Mouse (Mus musculus) liver, embryonic 14.5 days (tissue): ENCODE results near the gene 2010315B03Rik. TPM values are rescaled to one million over a fixed set of nuclear protein-coding genes. Genes with fewer than 3 reads are reported as not detected.
"Not testable (repeated sequence)": the region's sequence is repeated elsewhere in the genome, so short reads cannot be mapped to it uniquely, and the experiment has no call there.

Source experiments
- ATAC-seq: fragments of 200-750 bp; cut with Nextera tagmentation; 2 replicates; pipeline ENCODE4 v1.8.0; 2017; ENCODE audit warnings: moderate number of reproducible peaks, mild to moderate bottlenecking, moderate library complexity; ENCODE audit not compliant: insufficient read depth
- DNase-seq, 3 experiments: peaks; one replicate each; pipeline ENCODE4 v3.0.0-alpha.2; 2012 to 2013; ENCODE audit warnings: low read depth in 3 of 3, low spot score in 3 of 3
- H3K27ac ChIP-seq: fragments of 300-500 bp; sonication (generic); 2 replicates; pipeline ENCODE4 v1.5.1; 2014; ENCODE audit warnings: moderate library complexity, mild to moderate bottlenecking, control low read depth, inconsistent platforms
- H3K27me3 ChIP-seq: fragments of 300-500 bp; sonication (generic); 2 replicates; pipeline ENCODE4 v1.6.1; 2014; ENCODE audit warnings: mild to moderate bottlenecking, low read length, moderate library complexity; ENCODE audit not compliant: control insufficient read depth, insufficient read depth
- H3K36me3 ChIP-seq: fragments of 300-500 bp; sonication (generic); replicated peaks from 2 replicates; pipeline ENCODE4 v1.6.1; 2014; ENCODE audit warnings: low read depth; ENCODE audit not compliant: control insufficient read depth, insufficient read depth
- H3K4me1 ChIP-seq, 2 experiments: fragments of 200-500 bp in 1 of 2; fragments of 300-500 bp in 1 of 2; sonication (generic) in 1 of 2; replicated peaks; 2 replicates each; pipeline ENCODE4 v1.6.1; 2012 to 2014; ENCODE audit warnings: antibody characterized with exemption in 1 of 2, inconsistent platforms in 1 of 2, low read length in 1 of 2; ENCODE audit not compliant: control insufficient read depth in 2 of 2, insufficient read depth in 2 of 2
- H3K4me2 ChIP-seq: fragments of 300-500 bp; sonication (generic); 2 replicates; pipeline ENCODE4 v1.6.1; 2014; ENCODE audit warnings: low read depth, mild to moderate bottlenecking, control low read depth, moderate library complexity
- H3K4me3 ChIP-seq, 2 experiments: fragments of 200-500 bp in 1 of 2; fragments of 300-500 bp in 1 of 2; sonication (generic) in 1 of 2; 2 replicates each; pipeline ENCODE4 v1.5.1; 2012 to 2014; ENCODE audit warnings: low read depth in 2 of 2, low read length in 2 of 2, mild to moderate bottlenecking in 2 of 2, control low read depth in 1 of 2, inconsistent platforms in 1 of 2, moderate library complexity in 1 of 2; ENCODE audit not compliant: insufficient read depth in 1 of 2
- H3K9ac ChIP-seq: fragments of 300-500 bp; sonication (generic); replicated peaks from 2 replicates; pipeline ENCODE4 v1.6.1; 2014; ENCODE audit warnings: mild to moderate bottlenecking, control low read depth, moderate library complexity
- H3K9me3 ChIP-seq: fragments of 300-500 bp; sonication (generic); 2 replicates; pipeline ENCODE4 v1.6.1; 2016; ENCODE audit warnings: low read length, mixed read lengths; ENCODE audit not compliant: control insufficient read depth
- CTCF ChIP-seq: IDR thresholded peaks from 2 replicates; pipeline ENCODE4 v1.5.1; 2016; ENCODE audit warnings: antibody characterized with exemption, low read depth, control low read depth
- EP300 ChIP-seq: IDR thresholded peaks from 2 replicates; pipeline ENCODE4 v1.6.1; 2016; ENCODE audit warnings: antibody characterized with exemption, low read depth
- WGBS: fragments of 180-500 bp; shearing (Covaris S2); extraction: QIAGEN DNeasy Blood & Tissue Kit; methylation state at CpG from one replicate; pipeline ENCODE4 v1.1.7; 2014; ENCODE audit not compliant: insufficient replicate concordance; 5-methylcytosine and 5-hydroxymethylcytosine counted together
- polyA plus RNA-seq, 2 experiments: library from polyadenylated mRNA; depleted of rRNA in 1 of 2; stranded (reverse) in 1 of 2; unstranded in 1 of 2; fragments of >200 nt; fragmentation: Nextera tagmentation in 1 of 2; extraction: Ambion mirVana in 1 of 2; gene quantifications; 2 replicates each; pipeline versions ENCODE4 v1.2.1 to v1.2.3; 2012 to 2014

Gene 2010315B03Rik
- polyA plus RNA-seq, 2 experiments = 1.9 to 2.7 TPM

DNA sequence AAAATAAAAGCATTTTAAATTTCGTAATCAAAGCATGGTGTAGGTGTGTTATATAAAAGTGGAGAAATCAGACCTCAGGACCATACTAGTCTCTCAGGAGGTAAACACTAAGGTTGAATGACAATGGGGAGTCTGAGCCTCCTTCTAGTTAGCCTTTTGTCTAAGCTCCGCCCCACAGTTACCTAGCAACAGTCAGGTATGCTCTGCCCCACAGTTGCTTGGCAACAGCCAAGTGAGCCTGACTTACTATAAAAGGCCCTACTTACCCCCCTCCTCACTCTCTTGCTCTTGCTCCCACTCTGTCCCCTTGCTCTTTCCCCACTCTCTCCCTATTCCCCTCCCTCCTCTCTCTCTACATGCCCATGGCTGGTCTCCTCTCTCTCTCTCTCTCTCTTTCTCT is 44.6 kb downstream of the 2010315B03Rik start:
- DNase-seq = no peak
- peaks cover 14% of the 10 kb centered on the region for H3K36me3 ChIP-seq
- no peak overlapping the region for H3K4me2 ChIP-seq
- no peak for ATAC-seq
- H3K27ac ChIP-seq = no peak overlapping the region
- WGBS = 25% methylated on average over 2 of the region's 2 CpGs
- no peak for TF ChIP-seq CTCF
- no peak for TF ChIP-seq EP300
- no peaks in the 10 kb centered on the region for H3K27me3 ChIP-seq
- H3K9ac ChIP-seq = no peak overlapping the region
- no peaks in the 10 kb centered on the region for H3K4me1 ChIP-seq
- H3K9me3 ChIP-seq = peaks cover 11% of the 10 kb centered on the region
- H3K4me3 ChIP-seq = no peak overlapping the region

- H3K27ac ChIP-seq = no peak overlapping the region
- no peaks in the 10 kb centered on the region for H3K27me3 ChIP-seq
- H3K4me2 ChIP-seq = no peak overlapping the region
- TF ChIP-seq EP300 (no peak), CTCF (no peak)
- H3K4me3 ChIP-seq = no peak overlapping the region
- ATAC-seq (no peak), DNase-seq (no peak)
- H3K36me3 ChIP-seq = peaks cover 14% of the 10 kb centered on the region
- no peaks in the 10 kb centered on the region for H3K4me1 ChIP-seq
- peaks cover 11% of the 10 kb centered on the region for H3K9me3 ChIP-seq
- no peak overlapping the region for H3K9ac ChIP-seq
These were observed 45.0 kb downstream of the 2010315B03Rik start for GRCm38 (mm10) chr9:124267493-124267892.

DNA sequence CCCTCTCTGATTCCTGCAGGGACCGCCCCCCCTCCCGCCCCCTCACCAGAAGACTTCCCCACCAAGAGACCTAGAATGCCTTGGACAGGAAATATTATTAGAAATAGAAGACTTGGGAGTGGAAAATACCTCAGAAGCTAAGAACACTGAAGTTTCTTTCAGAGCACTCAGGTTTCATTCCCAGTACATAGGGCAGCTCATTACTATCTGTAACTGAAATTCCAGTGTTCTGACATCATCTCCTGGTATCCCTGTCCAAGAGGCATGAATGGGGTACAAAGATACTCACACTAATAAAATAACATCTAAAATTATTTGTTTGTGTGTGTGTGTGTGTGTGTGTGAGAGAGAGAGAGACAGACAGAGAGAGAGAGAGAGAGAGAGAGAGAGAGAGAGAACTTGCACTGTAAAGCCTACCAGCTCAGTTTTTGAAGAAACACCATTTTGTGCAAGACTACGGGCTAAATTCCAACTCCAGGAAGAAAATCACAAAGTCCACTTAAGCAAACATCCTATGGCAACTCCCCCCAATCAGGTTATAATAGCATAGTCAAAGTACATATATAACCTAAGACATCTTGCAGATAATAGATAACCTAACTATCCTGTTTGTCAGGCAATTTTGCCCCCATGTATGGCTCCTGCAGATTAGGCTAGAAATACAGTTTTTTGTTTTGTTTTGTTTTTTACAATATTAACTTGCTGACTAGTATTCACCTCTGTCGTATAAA is 49.3 kb downstream of the 2010315B03Rik start:
- Histone ChIP-seq H3K4me1 (no peaks in the 10 kb centered on the region), H3K4me3 (no peak overlapping the region), H3K27me3 (no peaks in the 10 kb centered on the region), H3K9ac (no peak overlapping the region), H3K4me2 (no peak overlapping the region), H3K27ac (no peak overlapping the region), H3K36me3 (no peaks in the 10 kb centered on the region), H3K9me3 (no peaks in the 10 kb centered on the region)
- ATAC-seq = no peak
- TF ChIP-seq EP300 (no peak), CTCF (no peak)
- WGBS = 55% methylated on average over 4 of the region's 4 CpGs
- DNase-seq = no peak

DNA sequence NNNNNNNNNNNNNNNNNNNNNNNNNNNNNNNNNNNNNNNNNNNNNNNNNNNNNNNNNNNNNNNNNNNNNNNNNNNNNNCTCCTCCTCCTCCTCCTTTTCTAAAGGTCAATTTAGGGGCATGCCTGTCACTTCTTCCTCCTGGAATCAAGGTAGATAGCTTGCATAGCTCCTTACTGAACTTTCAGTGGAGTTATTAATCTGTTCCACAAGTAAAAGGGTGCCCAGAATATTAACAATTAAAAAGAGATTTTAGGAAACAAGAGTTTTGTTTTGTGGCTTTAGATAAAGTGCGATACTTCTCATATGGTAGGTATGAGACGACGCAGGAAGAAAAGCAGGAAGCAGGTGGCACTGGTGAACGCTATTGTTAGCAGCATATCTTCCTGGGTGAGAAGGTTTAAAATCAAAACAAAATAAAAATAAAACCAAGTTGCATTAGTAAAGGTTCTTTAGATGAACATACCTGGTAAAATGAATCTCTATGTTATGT is 54.4 kb downstream of the 2010315B03Rik start:
- Histone ChIP-seq H3K4me1 (no peaks in the 10 kb centered on the region), H3K4me2 (peak overlapping the region; percentile 37), H3K4me3 (no peak overlapping the region), H3K27ac (no peak overlapping the region), H3K27me3 (no peaks in the 10 kb centered on the region), H3K9ac (no peak overlapping the region), H3K36me3 (no peaks in the 10 kb centered on the region), H3K9me3 (no peaks in the 10 kb centered on the region)
- 26% methylated on average over 4 of the region's 4 CpGs for WGBS
- no peak for ATAC-seq
- no peak for DNase-seq
- TF ChIP-seq CTCF = no peak
- no peak for TF ChIP-seq EP300

DNA sequence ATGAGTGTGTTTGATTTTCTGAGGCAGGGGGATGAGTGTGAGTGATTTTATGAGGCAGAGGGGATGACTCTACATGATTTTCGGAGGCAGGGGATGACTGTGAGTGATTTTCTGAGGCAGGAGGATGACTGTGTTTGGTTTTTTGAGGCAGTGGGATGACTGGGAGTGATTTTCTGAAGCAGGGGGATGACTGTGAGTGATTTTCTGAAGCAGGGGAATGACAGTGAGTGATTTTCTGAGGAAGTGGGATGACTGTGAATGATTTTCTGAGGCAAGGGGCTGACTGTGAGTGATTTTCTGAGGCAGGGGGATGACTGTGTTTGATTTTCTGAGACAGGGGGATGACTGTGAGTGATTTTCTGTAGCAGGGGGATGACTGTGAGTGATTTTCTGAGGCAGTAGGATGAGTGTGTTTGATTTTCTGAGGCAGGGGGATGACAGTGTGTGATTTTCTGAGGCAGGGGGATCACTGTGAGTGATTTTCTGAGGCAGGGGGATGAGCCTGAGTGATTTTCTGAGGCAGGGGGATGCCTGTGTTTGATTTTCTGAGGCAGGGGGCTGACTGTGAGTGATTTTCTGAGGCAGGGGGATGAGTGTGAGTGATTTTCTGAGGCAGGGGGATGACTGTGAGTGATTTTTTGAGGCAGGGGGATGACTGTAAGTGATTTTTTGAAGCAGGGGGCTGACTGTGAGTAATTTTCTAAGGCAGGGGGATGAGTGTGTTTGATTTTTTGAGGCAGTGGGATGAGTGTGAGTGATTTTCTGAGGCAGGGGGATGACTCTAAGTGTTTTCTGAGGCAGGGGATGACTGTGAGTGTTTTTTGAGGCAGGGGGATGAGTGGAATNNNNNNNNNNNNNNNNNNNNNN is 55.1 kb downstream of the 2010315B03Rik start:
- DNase-seq (peak in 2 of 3 experiments; percentile 38 to 88), ATAC-seq (peak; percentile 39; the same call in 1 of the 2 replicates)
- Histone ChIP-seq H3K27me3 (no peaks in the 10 kb centered on the region), H3K9ac (no peak overlapping the region), H3K36me3 (no peaks in the 10 kb centered on the region), H3K27ac (no peak overlapping the region), H3K4me3 (no peak overlapping the region), H3K4me2 (no peak overlapping the region), H3K4me1 (no peaks in the 10 kb centered on the region), H3K9me3 (no peaks in the 10 kb centered on the region)
- TF ChIP-seq CTCF = no peak
- no peak for TF ChIP-seq EP300
- 36% methylated on average over 1 of the region's 1 CpGs for WGBS

- ATAC-seq = peak; percentile 59; the same call in 1 of the 2 replicates
- 10% methylated on average over 1 of the region's 1 CpGs for WGBS
These were observed 56.0 kb downstream of the 2010315B03Rik start for GRCm38 (mm10) chr9:124256271-124257199.

More at GRCm38 (mm10) chr9:124256271-124257199, 56.0 kb downstream of the 2010315B03Rik start:
- H3K4me2 ChIP-seq, H3K9me3 ChIP-seq, H3K9ac ChIP-seq, H3K27me3 ChIP-seq, H3K36me3 ChIP-seq, H3K4me3 ChIP-seq, H3K4me1 ChIP-seq, H3K27ac ChIP-seq: not testable (repeated sequence)
- peak in 1 of 3 experiments; percentile 61 for DNase-seq
